Mouse (Mus musculus) mature B cell (primary cell): ENCODE measurements around the gene Gm42669.

Experiments
- in situ Hi-C: fragments of 300-500 bp; cut with MboI; formaldehyde crosslinking; loops from 2 replicates; pipeline ENCODE4 v1.14.3; 2019

Gm42669 gene

DNA sequence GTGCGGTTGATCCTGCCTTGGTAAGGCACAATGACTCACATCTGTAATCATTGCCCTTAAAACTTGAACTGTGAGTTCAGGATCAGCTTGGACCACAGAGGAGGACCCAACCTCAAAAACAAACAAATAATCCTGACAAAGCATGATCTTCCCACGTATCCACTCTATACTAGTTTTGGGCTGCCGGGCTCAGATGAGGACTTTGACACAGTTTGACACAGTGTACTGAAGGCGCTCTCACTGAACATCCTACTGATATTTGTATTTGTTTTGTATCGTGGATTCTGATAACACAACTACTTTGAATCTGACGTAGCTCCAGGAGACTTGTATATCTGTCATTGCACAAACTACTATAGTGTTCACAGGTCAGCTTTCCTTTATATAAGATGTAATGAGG is 14.0 kb downstream of the Gm42669 start:
- in situ Hi-C loops: no loop called here

GRCm38 (mm10) chr5:107521897-107522296 is 14.5 kb downstream of the Gm42669 start:
- in situ Hi-C loops: no loop called here

DNA sequence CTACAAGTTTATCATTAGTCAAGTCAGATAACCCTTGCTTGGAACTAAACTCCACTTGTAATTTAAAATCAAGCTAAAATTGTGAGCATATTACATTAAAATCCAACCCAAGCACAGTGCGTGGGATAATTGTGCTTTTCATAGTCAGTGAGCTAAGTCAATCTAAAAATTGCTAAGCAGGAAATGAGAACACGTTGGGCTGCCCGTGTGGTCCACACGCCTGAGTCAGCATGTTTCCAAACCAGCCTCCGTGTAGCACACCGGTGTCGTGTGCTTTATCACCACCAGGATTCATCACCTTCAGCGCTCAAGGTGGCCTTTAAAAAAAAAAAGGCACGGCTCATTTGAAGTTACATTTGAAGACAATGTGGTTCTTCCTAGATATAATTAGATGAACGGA is 16.9 kb downstream of the Gm42669 start:
- in situ Hi-C loops: no loop called here

DNA sequence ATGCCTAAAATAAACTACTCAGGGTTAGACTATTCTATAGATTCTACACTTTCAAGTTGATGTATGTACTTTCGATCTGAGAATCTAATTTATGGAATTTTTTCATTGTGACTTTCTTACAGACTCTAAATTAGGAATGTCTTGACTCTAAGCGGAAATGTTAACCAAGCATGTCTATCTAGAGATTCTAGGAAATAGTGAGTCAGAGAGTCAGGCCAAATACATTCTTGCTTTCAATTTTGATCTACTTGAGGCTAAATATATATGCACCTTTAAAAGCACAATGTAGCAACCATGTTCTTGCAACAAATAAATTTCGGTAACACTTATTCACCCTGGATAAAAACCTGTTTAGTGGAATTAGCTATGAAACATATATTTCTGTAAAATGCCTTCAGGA is 21.4 kb downstream of the Gm42669 start:
- in situ Hi-C loops: no loop called here

- in situ Hi-C loops: no loop called here
These were observed 26.2 kb downstream of the Gm42669 start for GRCm38 (mm10) chr5:107533590-107533989.

DNA sequence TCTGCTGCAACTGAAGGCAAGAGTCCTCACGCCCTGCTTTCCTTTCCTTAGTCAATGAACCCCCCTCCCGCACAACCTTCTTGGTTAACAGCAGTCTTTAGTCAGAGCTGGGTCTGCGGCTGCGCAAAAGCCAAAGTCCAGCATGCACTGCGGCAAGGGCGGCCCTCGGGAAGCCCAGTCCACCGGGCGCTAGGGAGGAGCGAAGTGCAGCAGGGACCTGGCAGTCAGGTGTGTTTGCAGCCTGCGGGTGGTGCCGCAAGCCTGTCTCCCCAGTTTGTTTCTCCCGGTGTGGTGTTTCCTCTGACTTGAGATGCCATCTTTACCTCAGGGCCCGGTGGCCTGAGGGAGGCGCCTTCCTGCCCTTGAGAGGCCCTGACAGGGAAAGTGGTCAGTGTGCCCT is 27.2 kb downstream of the Gm42669 start, which contains the start of gene 1700028K03Rik:
1700028K03Rik (plus strand) TSS at position 129 of the 400 bp plus-strand sequence.
- in situ Hi-C loops: no loop called here

- in situ Hi-C loops: no loop called here
These were observed 34.3 kb downstream of the Gm42669 start for GRCm38 (mm10) chr5:107541696-107542095.

DNA sequence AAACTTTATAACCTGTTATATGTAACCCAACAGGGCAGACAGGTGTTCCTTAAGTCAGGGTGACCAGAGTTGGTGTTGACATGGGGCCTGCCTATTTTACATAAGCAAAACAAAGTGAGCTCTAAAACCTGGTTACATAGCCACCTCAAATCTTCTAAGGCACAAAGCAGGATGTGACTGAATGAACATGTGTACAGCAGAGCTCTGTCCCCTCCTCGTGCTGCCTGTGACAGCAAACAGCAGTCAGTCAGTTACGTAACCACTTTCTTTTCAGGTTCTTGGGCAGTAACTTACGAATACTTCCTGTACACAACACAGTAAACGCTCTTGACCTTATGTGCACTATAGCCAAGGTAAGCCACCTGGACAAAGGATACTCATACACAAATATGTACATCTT is 38.5 kb downstream of the Gm42669 start:
- in situ Hi-C loops: no loop called here

- in situ Hi-C loops: no loop called here
These were observed 40.5 kb downstream of the Gm42669 start for GRCm38 (mm10) chr5:107547955-107548354.

DNA sequence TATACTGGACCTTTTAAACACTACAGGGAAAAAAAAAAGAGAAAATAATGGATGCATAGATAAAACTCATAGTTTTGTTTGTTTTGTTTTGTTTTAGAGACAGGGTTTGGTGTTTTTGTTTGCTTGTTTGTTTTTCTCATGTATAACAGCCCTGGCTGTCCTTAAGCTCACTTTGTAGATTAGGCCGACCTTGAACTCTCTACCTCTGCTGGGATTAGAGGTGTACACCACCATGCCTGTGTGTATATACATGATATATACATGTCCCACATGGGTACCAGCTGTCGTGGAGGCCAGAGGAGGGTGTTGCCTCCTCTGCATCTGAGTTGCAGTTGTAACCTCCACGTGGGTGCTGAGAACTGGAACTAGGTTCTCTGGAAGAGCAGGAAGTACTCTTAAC is 41.0 kb downstream of the Gm42669 start:
- in situ Hi-C loops: no loop called here

GRCm38 (mm10) chr5:107554336-107554735 is 46.9 kb downstream of the Gm42669 start:
- in situ Hi-C loops: no loop called here

DNA sequence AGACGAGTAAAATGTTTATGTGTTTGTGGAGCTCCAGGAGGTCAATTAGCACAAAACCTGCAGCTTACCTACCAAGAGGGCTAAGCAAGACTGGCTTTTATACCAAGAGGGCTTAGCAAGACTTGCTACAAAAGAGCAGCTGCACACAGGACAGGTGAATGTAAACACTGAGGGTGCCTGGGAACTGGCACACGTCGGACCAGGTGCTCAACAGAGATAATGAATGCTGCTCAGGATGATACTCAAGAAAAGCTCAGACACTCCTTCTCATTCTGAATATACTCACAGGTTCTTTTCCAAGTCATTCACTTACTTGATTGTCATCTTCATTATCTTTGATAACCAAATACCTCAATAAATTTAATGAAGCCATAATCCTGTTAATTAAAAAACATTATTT is 49.5 kb downstream of the Gm42669 start:
- in situ Hi-C loops: no loop called here

DNA sequence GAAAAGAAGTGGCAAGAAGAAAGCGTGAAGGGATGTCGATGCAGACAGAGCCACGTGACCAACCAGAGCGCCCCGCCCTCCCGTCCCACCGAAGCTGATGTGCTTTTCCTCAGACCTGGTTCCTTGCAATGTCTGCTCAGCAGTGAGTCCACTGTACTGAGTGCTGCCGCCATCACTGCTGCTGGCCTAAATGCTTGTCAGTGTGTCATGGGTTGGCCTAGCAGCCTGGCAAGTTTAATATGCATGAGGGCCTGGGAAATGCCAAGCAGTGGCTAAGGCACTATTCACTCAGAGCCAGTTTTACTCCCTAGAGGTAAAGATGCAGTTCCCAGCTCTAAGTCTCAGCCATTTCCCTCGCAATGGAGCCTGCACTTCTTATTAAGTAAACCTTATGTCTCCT is 61.7 kb downstream of the Gm42669 start:
- in situ Hi-C loops: no loop called here

DNA sequence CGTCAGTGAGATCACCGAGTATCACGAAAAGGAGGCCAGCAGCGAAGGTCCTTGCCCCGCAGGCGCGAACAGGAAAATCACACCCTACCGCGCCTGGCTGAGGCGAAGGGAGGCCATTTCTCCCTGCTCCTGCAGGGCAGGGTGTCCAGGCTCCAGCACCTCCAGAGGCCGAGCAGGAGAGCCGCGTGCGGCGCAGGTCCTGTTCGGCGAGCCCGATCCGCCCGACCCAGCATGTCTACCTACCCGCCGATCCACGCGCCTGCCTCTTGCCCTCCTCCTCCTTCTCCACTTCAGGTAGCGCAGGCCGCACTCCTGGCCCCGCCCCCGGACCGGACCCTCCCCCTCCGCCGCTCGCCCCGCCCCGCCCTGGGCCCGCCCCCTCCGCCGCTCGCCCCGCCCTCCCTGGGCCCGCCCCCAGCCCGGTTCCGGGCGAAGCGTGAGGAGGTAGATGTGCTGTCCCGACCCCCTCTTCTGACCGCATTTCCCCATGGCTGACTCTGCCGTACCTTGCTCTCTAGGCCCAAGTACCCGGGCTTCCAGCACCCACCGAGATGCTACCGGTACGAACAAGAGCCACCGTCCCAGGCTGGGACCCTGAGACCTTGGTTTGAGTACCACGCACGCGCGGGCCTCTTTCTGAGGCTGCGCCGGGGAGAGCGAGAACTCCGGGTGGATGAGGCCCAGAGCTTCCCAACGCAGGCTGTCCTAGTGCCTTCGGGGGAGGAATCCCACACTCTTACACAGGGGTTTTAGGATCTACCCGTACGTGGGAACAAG is 90.1 kb downstream of the Gm42669 start, which contains the start of the genes Rpap2 and Glmn:
Rpap2 (plus strand) TSS at position 73 of the 777 bp plus-strand sequence.
Glmn (minus strand) TSS at position 588 of the 777 bp plus-strand sequence.
- in situ Hi-C loops: no loop called here

DNA sequence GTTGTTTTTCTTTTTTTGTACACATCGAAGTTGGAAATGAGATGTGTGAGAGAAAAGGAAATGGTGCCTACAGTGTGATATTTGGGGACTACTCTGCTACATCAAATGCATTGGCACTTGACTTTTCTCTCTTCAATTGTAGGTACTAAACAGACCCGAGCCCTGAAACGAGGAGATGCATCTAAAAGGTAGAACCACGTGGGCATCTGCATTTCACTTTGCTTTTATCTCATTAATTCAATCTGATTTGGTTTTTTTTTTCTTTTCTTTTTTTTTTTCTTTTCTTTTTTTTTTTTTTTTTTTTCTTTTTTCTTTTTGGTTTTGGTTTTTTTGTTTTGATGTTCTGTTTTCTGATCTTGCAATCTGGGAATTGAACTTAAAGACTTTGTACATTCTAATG is 91.0 kb downstream of the Gm42669 start:
- in situ Hi-C loops: no loop called here

DNA sequence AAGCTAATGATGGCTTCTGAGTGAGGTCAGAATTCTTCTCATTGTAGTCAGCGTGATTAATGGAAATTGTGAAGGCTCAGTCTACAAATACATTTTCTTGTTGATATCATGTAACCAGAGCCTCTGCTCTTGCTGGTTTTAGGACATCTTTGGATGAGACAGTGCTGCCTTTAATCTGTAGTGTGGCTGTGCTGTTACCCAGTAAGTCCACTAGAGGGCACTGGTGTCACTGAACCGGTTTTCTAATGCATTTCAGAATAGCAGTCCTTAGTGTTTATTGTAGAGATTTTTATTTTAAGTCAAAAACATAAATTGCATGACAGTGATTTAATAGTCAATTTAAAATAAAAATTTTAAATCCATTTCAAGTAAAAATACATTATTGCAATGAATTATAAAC is 103.8 kb downstream of the Gm42669 start:
- in situ Hi-C loops: no loop called here

- in situ Hi-C loops: no loop called here
These were observed 110.6 kb downstream of the Gm42669 start for GRCm38 (mm10) chr5:107617986-107618385.

GRCm38 (mm10) chr5:107621327-107621726 is 113.9 kb downstream of the Gm42669 start:
- in situ Hi-C loops: no loop called here
